Mouse (Mus musculus) heart, embryonic 10.5 days (tissue): ENCODE results near the gene Nup188. TPM values are rescaled to one million over a fixed set of nuclear protein-coding genes. Genes with fewer than 3 reads are reported as not detected.

Experiments used
- DNase-seq: peaks from one replicate; pipeline ENCODE4 v3.0.0-alpha.2; 2017; ENCODE audit warnings: low spot score
- H3K27ac ChIP-seq: fragments of 300-500 bp; sonication (generic); 2 replicates; pipeline ENCODE4 v1.5.1; 2016; ENCODE audit warnings: mild to moderate bottlenecking
- H3K27me3 ChIP-seq: fragments of 300-500 bp; sonication (generic); 2 replicates; pipeline ENCODE4 v1.6.1; 2016; ENCODE audit warnings: mild to moderate bottlenecking; ENCODE audit not compliant: poor library complexity, insufficient read depth, severe bottlenecking
- H3K36me3 ChIP-seq: fragments of 300-500 bp; sonication (generic); 2 replicates; pipeline ENCODE4 v1.6.1; 2016; ENCODE audit warnings: mild to moderate bottlenecking, moderate library complexity
- H3K4me1 ChIP-seq: fragments of 300-500 bp; sonication (generic); 2 replicates; pipeline ENCODE4 v1.6.1; 2016; ENCODE audit warnings: mild to moderate bottlenecking
- H3K4me3 ChIP-seq: fragments of 300-500 bp; sonication (generic); 2 replicates; pipeline ENCODE4 v1.5.1; 2016; ENCODE audit warnings: mild to moderate bottlenecking, moderate library complexity
- H3K9me3 ChIP-seq: fragments of 300-500 bp; sonication (generic); 2 replicates; pipeline ENCODE4 v1.6.1; 2016; ENCODE audit warnings: mild to moderate bottlenecking, moderate library complexity
- WGBS: fragments of 180-500 bp; shearing (Covaris S2); methylation state at CpG from one replicate; pipeline ENCODE4 v1.1.7; 2016; 5-methylcytosine and 5-hydroxymethylcytosine counted together
- polyA plus RNA-seq: library from polyadenylated mRNA; unstranded; fragments of >200 nt; fragmentation: Nextera tagmentation; extraction: Ambion mirVana; gene quantifications from 2 replicates; pipeline ENCODE4 v1.2.1, GENCODE M21; 2016

Nup188 gene
- polyA plus RNA-seq, 1 experiment from 2014 or later, result 46.5 TPM

DNA sequence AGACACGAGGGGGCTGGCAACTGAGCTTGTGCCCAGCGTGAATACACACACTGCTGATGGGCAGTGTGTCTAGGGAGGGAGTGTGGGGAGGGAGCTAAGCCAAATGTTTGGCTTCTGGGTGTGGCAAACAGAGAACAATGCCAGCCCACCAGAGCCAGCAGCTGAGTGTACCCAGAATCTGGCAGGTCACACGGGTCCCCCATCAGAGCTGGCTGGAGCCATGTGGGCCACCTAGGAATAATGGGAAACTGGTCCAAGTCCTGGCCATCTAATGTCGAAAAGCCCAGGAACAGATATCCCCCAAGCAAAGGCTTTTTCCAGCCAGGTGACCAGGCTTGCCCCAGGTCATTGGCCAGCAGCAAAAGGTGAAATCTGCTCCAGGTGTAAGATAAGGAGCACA lies 69.7 kb downstream of the Nup188 start:
- peaks cover 46% of the 10 kb centered on the region for H3K4me1 ChIP-seq

GRCm38 (mm10) chr2:30356266-30356665 lies 70.1 kb downstream of the Nup188 start:
- Histone ChIP-seq H3K27me3 (no peaks in the 10 kb centered on the region), H3K9me3 (no peaks in the 10 kb centered on the region), H3K27ac (peak overlapping the region; percentile 91; the same call in 1 of the 2 replicates), H3K4me3 (no peak overlapping the region), H3K4me1 (peaks cover 43% of the 10 kb centered on the region), H3K36me3 (peaks cover 33% of the 10 kb centered on the region)
- WGBS, result 45% methylated on average over 4 of the region's 4 CpGs
- DNase-seq, result no peak

More for the DNA sequence above, 69.7 kb downstream of the Nup188 start:
- Histone ChIP-seq H3K4me3 (no peak overlapping the region), H3K36me3 (peaks cover 33% of the 10 kb centered on the region), H3K27ac (peak overlapping the region; percentile 91), H3K9me3 (no peaks in the 10 kb centered on the region), H3K27me3 (no peaks in the 10 kb centered on the region)
- DNase-seq, result no peak
- 69% methylated on average over 4 of the region's 4 CpGs for WGBS

- Histone ChIP-seq H3K36me3 (peaks cover 33% of the 10 kb centered on the region), H3K27ac (peak overlapping the region; percentile 91)
Measured at GRCm38 (mm10) chr2:30356906-30357305, 70.7 kb downstream of the Nup188 start.

DNA sequence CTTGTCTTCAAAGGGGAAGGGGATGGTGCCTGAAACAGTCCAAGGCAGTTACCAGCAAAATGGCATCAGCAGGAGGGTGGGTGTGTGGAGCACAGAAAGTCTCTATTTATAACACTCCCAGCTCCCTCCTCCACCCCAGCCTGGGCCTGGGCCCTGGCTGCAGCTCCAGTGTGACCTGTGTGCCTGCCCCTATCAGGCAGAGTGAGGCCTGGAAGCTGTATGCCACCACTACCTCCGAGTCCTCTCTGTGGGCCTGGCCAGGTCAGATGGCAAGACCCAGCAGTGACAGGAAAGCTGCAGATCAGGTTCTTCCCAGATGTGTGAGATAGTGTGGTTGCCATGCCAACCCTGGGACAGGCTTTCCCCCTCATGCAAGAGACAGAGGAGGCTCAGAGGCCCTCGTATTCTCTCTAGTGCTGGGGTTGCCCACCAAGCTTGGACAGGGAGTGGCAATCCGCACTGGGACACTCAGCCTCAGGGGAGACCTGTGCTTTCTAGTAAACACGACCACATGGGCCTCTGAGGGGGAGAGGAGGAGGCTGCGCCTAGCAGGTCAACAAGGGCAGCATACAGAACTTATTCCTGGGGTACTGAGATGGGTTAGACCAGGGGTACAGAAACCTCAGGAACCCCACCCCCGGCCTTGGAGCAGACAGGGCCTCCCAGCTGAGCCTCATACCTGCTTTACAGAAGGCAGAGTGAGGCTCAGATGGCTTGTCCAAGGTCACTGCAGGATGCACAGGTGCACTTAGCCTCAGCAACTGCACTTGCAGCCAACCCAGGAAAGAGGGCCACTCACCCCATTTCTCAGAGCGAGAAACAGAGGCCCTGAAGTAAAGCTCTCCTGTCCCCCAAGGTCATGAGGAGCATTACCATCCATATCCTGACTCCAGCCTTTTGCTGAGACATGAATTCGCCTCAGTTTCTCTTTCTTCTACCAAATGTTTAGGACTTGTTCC lies 71.6 kb downstream of the Nup188 start:
- WGBS, result 43% methylated on average over 8 of the region's 8 CpGs
- H3K27ac ChIP-seq, result peak overlapping the region; percentile 91
- H3K4me1 ChIP-seq, result peaks cover 42% of the 10 kb centered on the region
- peak; percentile 81 for DNase-seq
- no peaks in the 10 kb centered on the region for H3K9me3 ChIP-seq
- peak overlapping the region; percentile 86 for H3K4me3 ChIP-seq
- peaks cover 25% of the 10 kb centered on the region for H3K36me3 ChIP-seq
- no peaks in the 10 kb centered on the region for H3K27me3 ChIP-seq

More at GRCm38 (mm10) chr2:30356906-30357305, 70.7 kb downstream of the Nup188 start:
- no peaks in the 10 kb centered on the region for H3K9me3 ChIP-seq
- peak overlapping the region; percentile 86; the same call in 1 of the 2 replicates for H3K4me3 ChIP-seq
- no peaks in the 10 kb centered on the region for H3K27me3 ChIP-seq
- WGBS, result 65% methylated on average over 9 of the region's 9 CpGs
- H3K4me1 ChIP-seq, result peaks cover 42% of the 10 kb centered on the region
- no peak for DNase-seq

DNA sequence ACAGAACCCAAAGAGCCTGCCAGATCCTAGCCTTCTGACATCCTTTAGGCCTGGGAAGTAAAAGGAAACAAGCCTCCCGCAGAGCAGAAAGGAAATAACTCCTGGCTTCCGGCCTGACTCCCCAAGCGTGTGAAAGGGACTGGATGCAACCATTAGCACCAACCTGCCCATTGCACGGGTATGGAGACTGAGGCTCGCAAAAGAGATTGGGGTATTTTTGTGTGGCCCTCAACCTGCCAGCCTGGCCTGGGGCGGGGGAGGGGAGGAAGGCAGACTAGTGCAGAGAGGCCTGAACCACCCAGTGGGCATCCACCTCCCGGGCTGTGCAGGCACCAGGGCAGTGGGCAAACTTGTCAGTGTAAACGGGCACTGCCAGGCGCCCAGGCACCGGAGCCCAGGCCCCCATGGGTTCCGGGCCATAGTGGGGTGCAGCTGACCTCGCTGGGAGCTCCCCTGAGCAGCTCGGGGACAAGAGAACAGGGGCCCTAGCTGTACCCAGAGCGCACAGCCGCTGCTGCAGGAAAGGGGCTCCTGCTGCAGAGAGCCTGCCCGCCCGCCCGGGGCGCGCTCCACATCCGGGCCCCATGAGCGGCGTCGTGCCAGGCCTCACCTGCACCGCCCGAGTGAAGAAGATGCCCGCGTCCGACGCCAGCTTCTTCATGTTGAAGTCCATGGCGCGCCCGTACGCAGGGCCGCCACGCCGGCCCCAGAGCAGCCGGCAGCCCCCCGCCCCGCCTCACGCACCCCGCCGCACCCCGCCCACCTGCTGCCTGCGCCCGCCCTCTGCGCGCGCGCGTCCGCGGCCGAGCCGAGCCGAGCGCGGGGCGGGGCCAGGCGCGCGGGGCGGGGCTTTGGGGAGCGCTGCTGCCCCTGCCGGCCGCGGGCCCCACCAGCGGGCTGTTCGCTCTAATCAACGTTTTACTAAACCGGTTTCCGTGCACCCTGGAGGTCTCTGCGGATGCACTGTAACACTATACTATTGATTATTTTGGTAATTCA lies 72.6 kb downstream of the Nup188 start, which contains the start of gene Sh3glb2:
Gene Sh3glb2, minus strand, starts transcription at position 805 of the 999 bp plus-strand sequence.
- H3K4me1 ChIP-seq, result peaks cover 42% of the 10 kb centered on the region
- DNase-seq, result peak; percentile 91
- peaks cover 15% of the 10 kb centered on the region for H3K36me3 ChIP-seq
- WGBS, result 2% methylated on average over 72 of the region's 73 CpGs
- H3K27me3 ChIP-seq, result no peaks in the 10 kb centered on the region
- H3K9me3 ChIP-seq, result no peaks in the 10 kb centered on the region
- H3K4me3 ChIP-seq, result peak within 1 kb of the TSS; percentile 86
- H3K27ac ChIP-seq, result peak within 1 kb of the TSS; percentile 91

DNA sequence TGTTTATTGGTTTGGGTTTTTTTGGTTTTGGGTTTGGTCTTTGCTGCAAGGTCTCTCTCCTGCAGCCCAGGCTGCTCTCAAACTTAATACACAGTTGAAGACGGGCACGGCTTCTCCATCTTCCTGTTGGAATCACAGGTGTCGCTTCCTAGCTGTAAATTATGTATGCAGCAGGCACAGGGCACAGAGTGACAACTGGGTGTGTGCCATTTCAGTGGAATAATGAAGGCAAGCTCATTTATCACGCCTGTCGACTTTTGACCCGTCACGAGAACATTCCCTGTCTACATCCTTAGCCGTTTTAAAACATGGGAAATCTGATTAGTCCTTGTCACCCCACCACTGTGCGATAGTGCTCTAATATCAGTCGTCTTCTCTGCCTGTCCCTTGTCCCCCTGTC lies 74.4 kb downstream of the Nup188 start:
- Histone ChIP-seq H3K36me3 (no peaks in the 10 kb centered on the region), H3K9me3 (no peaks in the 10 kb centered on the region), H3K4me1 (peaks cover 45% of the 10 kb centered on the region), H3K27me3 (no peaks in the 10 kb centered on the region), H3K27ac (no peak overlapping the region), H3K4me3 (no peak overlapping the region)
- no peak for DNase-seq
- 81% methylated on average over 10 of the region's 10 CpGs for WGBS

- peaks cover 17% of the 10 kb centered on the region for H3K36me3 ChIP-seq
- no peak overlapping the region for H3K4me3 ChIP-seq
- H3K27me3 ChIP-seq, result no peaks in the 10 kb centered on the region
- 72% methylated on average over 5 of the region's 5 CpGs for WGBS
- H3K27ac ChIP-seq, result no peak overlapping the region
- no peak for DNase-seq
- H3K4me1 ChIP-seq, result peaks cover 32% of the 10 kb centered on the region
- no peaks in the 10 kb centered on the region for H3K9me3 ChIP-seq
Measured at GRCm38 (mm10) chr2:30362865-30363264, 76.7 kb downstream of the Nup188 start.

DNA sequence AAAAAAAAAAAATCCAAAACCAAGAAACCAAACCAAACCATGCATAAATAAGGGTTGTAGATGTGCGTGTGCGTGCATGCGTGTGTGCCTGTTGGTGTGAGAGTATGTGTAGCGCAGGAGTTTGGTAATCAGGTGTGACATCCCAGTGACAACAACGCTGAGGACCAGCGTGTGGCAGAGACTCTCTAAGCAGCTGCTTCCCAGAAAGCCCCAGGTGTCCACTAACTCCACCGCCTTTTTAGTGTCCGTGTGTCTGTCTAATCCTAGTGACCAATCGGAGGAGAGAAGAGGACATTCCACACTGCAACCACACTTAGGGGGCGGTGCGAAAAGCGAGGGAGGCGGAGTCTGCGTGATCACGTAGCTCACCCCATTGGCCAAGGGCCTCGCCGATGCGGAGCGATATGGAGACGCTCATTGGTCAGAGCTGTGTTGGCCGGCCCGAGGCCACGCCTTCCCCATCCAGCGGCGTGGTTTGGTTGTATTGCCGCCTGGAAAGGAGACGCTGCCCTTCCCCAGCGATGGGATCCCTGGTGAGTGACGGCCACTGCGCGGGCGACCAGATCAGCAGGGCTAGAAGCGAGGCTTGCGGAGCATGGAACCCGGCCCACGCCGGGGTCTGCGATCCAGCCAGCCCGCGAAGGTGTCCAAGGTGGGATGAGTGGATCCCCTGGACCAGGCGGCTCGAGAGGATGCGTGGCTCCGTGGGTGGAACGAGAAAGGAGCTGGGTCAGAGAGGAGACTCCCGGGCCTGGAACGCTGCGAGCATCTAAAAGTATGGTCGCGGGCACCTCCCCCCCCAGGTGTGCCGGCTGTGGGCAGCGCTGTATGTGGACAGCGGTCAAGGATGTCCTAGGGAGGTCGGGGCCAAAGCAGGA lies 77.8 kb downstream of the Nup188 start, which contains the start of gene Miga2:
Gene Miga2, plus strand, starts transcription at position 461 of the 878 bp plus-strand sequence.
- under 1% methylated on average over 54 of the region's 54 CpGs for WGBS
- peak; percentile 100 for DNase-seq
- no peaks in the 10 kb centered on the region for H3K9me3 ChIP-seq
- peaks cover 29% of the 10 kb centered on the region for H3K36me3 ChIP-seq
- H3K4me1 ChIP-seq, result peaks cover 21% of the 10 kb centered on the region
- H3K4me3 ChIP-seq, result peak within 1 kb of the TSS; percentile 89
- H3K27me3 ChIP-seq, result no peaks in the 10 kb centered on the region
- peak within 1 kb of the TSS; percentile 93 for H3K27ac ChIP-seq

GRCm38 (mm10) chr2:30365281-30366069 lies 79.3 kb downstream of the Nup188 start:
- peaks cover 21% of the 10 kb centered on the region for H3K4me1 ChIP-seq
- H3K27ac ChIP-seq, result peak overlapping the region; percentile 93
- WGBS, result 77% methylated on average over 2 of the region's 2 CpGs
- no peaks in the 10 kb centered on the region for H3K27me3 ChIP-seq
- no peak for DNase-seq
- H3K9me3 ChIP-seq, result no peaks in the 10 kb centered on the region
- H3K36me3 ChIP-seq, result peaks cover 43% of the 10 kb centered on the region
- H3K4me3 ChIP-seq, result peak overlapping the region; percentile 89

DNA sequence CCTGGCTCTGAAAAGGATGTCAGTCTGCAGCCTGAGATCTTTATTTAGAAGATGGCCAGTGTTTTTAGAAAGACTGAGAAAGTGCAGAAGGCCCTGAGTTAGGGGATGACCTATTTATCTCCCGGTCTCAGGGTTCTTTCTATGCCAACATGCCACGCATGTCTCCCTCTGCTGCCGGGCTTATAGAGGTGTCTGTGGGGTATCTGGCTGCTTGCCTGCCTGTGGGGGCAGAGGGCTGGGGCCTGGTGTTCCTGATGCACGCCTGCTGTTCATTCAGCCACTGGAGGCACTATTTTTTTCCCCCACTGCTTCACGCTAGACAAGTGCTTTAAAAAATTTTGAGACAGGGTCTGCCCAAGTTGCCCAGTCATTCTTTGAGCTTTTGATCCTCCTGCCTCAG lies 80.0 kb downstream of the Nup188 start:
- DNase-seq, result no peak
- Histone ChIP-seq H3K9me3 (no peaks in the 10 kb centered on the region), H3K4me3 (no peak overlapping the region), H3K27ac (no peak overlapping the region; the same call in 1 of the 2 replicates), H3K4me1 (peaks cover 21% of the 10 kb centered on the region), H3K36me3 (peaks cover 51% of the 10 kb centered on the region), H3K27me3 (no peaks in the 10 kb centered on the region)
- 66% methylated on average over 5 of the region's 5 CpGs for WGBS

- no peaks in the 10 kb centered on the region for H3K9me3 ChIP-seq
- peaks cover 98% of the 10 kb centered on the region for H3K36me3 ChIP-seq
- no peak for DNase-seq
- no peak overlapping the region for H3K4me3 ChIP-seq
- WGBS, result 94% methylated on average over 8 of the region's 8 CpGs
- H3K27me3 ChIP-seq, result no peaks in the 10 kb centered on the region
- no peak overlapping the region for H3K27ac ChIP-seq
- H3K4me1 ChIP-seq, result 0 out of 2 replicates have a peak, but pooled peaks cover 3% of the 10 kb centered on the region
Measured at GRCm38 (mm10) chr2:30371544-30371943, 85.3 kb downstream of the Nup188 start.
